Mouse (Mus musculus) left cerebral cortex, adult 18-20 months (tissue): ENCODE data around the gene Tmem51. TPM values are rescaled to one million over a fixed set of nuclear protein-coding genes. Genes with fewer than 3 reads are reported as not detected.
"Not testable (repeated sequence)": the region's sequence is repeated elsewhere in the genome, so short reads cannot be mapped to it uniquely, and the experiment has no call there.

Source experiments
- DNase-seq, 2 experiments: peaks; one replicate each; pipeline ENCODE4 v3.0.0; 2021 to 2022; ENCODE audit warnings: low spot score in 2 of 2, mixed read lengths in 1 of 2
- total RNA-seq, 2 experiments: library from RNA; stranded (reverse); gene quantifications; 2 replicates each; pipeline ENCODE4 v1.2.3; 2021

The Tmem51 gene
- total RNA-seq, 2 experiments from 2014 or later: 5.3 to 5.7 TPM

DNA sequence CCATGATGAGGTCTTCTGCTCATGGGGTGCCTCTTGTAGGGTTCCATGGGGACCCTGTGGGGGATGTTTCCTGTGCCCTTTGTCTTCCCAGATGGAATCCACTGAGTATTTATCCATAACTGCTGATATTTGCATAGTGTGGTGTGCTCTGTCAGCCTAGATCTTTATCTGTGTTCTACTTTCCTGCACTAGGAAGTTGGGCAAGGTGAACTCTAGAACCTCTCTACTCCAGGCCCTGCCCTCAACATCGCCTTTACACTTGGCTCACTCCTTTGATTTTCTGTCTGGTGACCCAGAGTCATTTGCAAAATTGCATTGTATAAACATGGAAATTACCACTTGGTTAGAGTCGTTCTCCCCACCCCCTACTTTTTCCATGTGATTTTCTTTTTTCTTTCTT is 59.6 kb downstream of the Tmem51 start:
- no peak for DNase-seq

DNA sequence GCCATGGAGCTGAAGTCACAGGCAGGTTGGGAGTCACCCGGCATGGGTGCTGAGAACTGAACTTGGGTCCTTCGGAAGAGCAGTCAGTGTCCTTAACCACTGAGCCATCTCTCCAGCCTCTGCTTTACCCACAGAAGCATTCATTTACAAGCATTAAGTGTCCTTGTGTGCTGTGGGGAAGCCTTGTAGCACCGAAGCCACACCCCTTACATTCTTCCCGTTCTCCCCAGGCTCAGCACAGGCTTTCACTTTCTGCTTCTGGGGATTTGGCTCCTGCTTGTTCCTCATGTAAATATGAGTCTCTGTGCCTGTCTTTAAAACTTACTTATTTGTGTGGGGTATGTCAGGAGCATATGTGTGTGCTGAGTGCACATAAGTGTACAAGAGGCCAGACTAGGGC is 60.9 kb downstream of the Tmem51 start:
- no peak for DNase-seq

DNA sequence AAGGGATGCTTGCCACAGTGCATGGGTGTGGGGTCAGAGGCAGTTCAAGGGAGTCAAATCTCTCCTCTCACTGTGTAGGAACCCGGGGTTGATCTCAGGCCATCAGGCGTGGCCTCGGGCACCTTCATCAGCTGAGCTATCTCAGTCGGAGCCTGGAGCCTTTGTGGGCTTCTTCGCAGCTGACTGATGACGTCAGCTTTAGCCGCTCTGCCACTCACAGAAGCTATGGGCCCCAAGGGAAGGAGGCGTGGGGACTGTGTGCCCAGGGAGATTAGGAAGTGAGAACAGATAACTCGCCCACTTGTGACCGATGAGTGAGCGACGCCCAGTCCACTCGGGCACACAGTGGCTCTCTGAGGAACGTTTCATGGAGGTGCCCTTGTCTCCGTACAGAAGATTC is 66.4 kb downstream of the Tmem51 start:
- DNase-seq: no peak

DNA sequence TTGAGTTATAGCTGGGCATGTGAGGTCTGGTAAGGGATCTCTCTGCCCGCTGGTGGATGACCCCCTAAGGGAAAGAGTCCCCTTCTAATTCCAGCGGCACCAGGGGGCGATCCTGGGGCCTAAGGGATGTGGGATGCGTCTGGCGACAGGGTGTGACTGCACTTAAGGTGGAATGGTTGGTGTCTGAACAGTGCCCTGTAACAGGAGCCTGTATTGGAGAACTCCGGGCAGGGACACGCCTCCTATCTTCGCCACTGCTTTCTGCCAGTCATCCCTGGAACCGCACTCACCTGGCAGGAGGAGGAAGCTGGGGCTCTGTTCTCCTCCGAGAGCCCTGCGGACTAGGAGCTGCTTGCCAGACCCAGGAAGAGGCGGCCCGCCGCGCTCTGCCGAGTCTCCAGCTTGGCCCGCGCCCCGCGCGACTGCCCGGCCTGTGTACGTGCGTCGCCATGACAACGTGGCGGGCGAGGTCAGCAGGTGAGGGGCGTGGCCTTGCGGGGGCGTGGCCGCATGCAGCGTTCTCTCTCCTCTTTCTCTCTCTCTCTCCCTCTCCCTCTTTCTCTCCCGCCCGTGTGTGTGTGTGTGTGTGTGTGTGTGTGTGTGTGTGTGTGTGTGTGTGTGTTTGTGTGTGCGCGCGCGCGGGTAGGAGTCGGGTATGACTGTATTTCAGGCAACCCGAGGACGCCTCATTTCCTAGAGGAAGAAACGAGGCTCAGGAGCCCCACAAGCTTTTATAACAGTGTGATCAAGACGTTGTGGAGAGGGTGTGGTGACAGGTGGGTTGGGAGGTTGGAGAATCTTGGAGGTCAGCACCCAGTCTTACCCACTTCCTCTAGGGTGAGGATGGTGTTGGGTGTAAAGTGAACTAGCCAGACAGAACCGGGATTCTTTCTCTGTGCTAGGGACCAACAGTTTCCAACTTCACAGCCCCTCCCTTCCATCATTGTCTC is 69.2 kb downstream of the Tmem51 start, which contains the start of gene Fhad1:
Gene Fhad1 (minus strand): TSS at position 424 of the 950 bp plus-strand sequence.
- DNase-seq: peak; percentile 42 to 60

DNA sequence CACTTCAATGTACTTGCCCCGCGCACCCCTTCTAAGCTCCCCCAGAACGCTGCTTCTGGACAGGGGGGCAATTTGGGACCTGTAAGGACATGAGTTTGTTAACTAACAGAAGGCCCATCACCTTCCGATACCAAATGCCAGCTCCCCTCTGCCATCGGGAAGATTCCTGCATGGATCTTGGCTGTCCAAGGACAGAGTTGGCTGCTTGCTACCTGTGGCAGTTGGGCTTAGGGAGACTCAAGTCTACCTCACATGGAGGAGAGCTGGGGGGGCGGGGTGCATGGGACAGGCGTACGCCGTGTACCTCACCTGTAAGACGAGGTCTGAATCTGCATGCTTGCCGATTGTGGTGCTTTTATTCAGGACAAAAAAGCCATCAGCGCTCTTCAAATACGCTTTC is 72.9 kb downstream of the Tmem51 start:
- no peak for DNase-seq

DNA sequence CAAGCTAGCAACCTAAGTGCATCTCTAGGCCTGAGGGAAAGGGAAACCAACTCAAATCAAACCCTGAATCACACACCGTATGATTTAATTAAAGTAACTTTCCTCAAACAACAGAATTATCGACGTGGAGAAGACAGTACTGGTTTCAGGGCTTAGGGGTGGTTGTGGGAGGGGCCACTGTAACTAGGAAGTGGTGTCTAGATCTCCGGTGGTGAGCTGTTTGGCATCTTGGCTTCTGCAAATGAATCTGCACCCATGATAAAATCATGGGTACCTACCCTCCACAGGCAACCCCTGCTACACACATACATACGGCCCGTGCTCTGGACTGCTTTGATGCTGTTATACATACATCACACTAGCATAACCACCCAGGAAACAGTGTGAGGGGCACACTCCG is 73.7 kb downstream of the Tmem51 start:
- DNase-seq: no peak

DNA sequence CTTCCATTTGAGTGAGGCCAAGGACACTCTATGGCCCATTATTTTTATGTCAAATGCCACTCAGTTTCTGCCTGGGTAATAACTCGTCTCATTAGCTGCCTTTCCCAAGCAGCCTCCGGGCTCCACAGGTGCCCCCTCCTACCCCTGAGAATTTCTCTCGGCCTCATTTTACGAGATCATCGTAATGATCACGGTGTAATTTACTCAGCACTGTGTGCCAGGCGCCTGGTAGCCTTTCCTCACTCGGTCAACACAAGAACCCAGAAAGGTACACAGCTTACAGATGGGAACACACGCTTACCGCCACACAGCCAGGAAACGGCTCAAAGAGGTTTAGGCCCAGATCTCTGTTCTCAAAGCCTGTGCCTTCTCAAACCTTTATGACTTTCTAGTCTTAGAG is 75.9 kb downstream of the Tmem51 start:
- DNase-seq: no peak

DNA sequence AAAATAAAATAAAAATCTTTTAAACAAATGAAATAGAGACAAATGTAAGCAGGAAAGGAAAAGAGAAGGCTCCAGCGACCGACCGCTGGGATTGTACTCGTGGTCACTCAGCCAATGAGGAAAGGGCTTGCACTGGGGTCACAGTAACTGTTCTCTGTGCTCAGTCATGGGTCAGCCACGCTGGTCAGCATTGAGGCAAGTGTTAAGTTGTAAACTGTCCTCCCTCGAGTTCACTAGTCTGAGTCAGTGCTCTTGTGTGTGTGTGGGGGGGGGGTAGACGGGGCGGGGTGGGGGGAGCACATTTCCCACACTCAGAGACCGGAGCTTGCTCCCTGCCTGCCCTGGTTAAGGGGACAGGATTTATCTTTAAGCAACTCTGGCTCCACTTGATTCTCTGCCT is 83.5 kb downstream of the Tmem51 start:
- DNase-seq: no peak

DNA sequence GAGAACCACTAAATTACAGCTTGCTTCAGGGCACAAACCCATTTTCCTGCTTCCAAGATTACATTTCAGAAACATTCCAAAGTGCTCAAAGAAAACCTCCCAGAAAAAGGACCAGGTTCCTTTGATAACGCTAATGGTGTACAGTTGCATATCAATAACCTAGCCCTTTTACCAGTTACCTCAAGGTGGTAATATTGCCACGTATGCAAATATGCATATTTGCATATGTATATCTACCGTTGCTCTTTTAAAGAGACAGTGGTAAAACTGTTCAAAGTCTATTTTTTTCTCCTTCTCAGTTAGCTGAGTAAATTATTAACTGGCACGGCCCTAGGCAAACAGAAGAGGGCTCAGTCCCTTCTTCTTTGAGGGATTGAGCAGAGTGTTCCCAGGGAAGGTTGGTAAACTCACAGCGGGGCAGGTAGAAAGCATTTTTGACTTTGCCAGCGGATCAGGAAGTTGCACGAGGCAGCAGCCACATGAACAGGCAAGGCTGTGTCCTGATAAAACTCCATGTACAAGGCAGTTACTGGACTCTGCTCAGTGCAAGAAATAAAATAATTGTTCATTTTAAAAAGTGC is 84.5 kb downstream of the Tmem51 start:
- no peak for DNase-seq

DNA sequence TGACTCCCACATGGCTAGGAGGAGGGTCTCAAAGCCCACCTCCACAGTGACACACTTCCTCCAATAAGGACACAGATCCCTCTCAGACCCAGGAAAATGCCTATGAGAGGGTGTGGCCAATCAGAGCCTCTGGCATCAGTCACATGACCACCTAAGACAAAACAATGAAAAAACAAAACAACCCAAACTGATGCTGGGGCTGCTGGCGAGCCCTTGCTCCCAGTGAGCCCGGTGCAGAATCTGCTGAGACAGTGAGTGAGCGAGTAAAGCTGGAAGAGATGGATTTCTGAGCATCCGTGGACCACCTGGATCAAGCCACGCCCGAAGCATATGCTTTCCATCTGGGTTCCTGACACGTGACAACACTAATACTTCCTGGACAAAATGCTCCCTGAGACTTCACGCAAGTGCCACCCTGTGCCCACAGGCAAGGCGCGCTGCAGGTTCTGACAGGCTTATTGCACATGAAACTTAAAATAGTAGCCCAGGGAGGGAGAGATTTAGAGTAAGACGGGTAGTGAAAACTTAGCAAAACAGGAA is 85.8 kb downstream of the Tmem51 start:
- no peak for DNase-seq

DNA sequence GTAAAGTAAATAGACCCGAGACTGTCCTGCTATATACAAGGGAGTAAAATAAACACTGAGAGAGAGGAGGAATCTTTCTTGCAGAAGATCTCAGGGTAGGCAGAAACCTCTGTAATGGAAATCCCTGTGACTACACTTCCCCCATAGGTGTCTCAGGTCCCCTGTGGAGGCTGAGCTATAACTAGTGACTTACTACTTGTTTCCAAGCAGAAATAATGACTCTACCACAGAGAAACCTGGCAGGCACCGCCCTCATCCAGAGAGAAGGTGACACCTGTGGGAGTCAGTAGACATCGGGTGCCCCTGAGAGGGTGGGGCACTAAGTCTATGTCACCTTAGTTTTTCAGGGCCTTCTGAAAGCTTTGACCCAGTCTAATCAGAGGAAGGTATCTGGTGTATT is 87.2 kb downstream of the Tmem51 start:
- DNase-seq: no peak

DNA sequence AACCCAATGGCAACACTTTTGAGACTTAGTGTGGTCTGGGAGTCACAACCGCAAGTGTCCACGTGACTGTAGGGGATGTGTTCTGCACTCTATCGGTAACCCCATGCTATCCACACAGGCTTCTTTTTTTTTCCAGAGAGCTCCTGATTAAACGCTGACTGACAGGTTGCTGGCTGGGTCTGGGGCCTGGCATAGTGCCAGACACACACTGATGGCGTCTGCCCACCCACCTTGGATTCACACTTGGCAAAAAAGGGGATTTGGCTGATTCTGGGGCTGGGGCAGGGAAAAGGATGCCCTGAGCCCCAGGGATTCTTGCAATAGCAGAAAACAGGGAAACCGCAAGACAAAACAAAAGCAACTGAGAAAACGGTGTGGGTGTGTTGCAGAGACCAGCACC is 88.0 kb downstream of the Tmem51 start:
- no peak for DNase-seq

DNA sequence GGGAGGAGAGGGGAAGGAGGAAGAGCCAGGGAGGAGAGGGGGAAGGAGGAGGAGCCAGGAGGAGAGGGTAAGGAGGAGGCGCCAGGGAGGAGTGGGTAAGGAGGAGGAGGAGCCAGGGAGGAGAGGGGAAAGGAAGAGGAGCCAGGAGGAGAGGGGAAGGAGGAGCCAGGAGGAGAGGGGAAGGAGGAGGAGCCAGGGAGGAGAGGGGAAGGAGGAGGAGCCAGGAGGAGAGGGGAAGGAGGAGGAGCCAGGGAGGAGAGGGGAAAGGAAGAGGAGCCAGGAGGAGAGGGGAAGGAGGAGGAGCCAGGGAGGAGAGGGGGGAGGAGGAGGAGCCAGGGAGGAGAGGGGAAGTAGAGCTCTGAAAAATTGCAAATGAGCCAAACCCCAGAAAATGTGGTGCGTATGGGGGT is 90.0 kb downstream of the Tmem51 start:
- DNase-seq: not testable (repeated sequence)

DNA sequence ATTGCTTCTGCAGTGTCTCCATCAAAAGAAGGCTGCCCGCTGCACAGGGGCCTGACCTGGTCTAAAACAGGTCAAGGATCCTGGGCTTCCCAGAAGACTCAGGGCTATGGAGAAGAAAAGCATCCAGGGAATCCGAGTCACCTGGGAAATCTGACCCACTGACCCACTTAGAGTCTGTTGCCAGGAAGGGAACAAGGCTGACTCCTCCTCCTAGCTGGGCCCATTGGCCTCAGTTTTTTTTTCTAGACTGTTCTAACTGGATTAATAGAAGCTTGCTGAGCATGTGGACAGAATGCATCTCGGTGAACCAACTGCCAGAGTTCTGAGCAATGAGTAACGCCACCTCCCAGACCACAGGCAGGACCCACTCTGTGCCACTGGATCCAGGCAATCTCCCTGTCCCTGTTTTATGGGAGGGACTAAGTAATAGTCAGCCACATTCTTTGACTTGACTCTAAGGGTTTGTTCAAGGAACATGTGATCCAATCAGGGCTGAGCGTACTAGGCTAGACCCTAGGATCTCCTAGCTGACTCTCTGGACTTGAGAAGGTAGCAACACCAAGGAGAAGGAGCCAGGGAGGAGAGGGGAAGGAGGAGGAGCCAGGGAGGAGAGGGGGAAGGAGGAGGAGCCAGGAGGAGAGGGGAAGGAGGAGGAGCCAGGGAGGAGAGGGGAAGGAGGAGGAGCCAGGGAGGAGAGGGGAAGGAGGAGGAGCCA is 90.6 kb downstream of the Tmem51 start:
- no peak for DNase-seq

DNA sequence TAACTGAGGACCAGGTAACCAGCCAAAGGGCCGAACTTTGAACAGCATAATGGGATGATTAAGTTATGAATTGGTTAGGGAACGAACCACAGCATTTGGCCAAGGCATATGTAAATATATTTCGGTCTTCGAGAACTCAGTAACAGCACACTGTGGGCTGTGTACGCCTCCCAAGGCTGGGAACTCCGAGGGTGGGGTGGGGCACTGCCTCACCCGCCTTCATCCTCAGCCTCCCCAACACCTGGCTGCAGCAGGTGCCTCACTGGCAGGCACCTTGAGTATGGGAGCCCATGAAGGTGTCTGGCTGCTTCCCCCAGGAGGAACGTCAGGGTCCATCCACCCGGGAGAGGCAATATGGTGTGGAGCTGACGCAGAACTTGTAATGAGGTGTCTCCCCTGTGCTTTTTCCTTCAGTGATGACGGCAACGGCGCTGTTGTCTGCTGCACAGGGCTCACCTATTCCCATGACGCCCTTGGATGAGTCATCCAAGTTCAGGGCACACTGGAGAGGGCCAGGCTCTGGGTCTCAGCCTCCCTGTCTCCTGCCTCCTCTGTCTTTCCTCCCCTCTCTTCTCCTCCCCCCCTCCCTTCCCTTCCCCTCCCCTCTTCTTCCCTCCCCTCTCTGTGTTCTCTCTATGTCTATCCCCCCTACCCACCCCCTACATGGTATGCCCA is 91.4 kb downstream of the Tmem51 start:
- no peak for DNase-seq

DNA sequence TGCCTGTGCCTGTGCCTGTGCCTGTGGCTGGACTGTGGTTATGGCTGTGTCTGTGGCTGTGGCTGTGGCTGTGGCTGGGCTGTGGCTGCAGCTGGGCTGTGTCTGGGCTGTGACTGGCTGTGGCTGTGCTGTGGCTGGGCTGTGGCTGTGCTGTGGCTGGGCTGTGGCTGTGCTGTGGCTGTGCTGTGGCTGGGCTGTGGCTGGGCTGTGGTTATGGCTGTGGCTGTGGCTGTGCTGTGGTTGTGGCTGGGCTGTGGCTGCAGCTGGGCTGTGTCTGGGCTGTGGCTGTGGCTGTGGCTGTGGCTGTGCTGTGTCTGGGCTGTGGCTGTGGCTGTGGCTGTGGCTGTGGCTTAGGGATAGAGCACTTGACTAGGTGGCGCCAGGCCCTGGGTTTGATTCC is 95.9 kb downstream of the Tmem51 start:
- DNase-seq: no peak

DNA sequence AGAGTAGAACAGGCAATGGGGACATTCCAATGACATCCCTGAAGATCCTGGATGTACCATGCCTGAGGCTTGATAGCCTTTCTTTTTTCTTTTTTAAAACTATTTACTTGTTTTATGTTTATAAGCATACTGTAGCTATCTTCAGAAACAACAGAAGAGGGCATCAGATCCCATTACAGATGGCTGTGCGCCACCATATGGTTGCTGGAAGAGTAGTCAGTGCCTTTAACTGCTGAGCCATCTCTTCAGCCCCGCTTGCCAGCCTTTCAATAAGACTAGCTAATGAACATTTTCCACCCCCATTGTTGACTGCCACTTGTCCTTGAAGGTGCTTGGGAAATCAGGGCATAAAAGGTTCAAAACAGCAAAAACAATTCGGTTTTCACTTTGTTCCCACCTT is 100.4 kb downstream of the Tmem51 start:
- peak in 1 of 2 experiments; percentile 45 for DNase-seq

DNA sequence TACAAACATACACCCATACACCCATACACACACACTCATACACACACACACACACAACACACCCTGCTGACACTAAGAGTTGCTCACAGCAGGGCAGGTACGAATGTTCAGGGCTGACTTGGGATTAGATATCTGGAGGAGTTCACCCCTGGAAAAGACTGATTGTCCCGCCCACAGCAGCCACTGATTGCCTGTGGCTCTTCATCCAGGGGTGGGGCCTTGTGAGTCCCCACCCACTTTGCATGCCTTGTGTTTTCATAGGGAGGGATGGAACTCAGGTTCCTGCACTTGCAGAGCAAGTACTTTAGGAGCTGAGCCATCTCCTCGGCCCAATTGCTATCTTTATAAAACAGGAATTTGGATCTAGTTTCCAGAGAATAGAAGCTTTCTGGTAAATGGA is 102.6 kb downstream of the Tmem51 start:
- DNase-seq: no peak
